Mouse (Mus musculus) cerebellum, adult 2 months (tissue): ENCODE data around the gene Kif5c. TPM values are rescaled to one million over a fixed set of nuclear protein-coding genes. Genes with fewer than 3 reads are reported as not detected.

ENCODE experiments used
- DNase-seq, 2 experiments: peaks; one replicate each; pipeline ENCODE4 v3.0.0; 2021
- H3K27ac ChIP-seq: fragments of 200-500 bp; 2 replicates; pipeline ENCODE4 v1.5.1; 2012; ENCODE audit warnings: low read length, control low read depth, inconsistent platforms; ENCODE audit not compliant: insufficient read depth
- H3K27me3 ChIP-seq: fragments of 200-500 bp; 2 replicates; pipeline ENCODE4 v1.6.1; 2012; ENCODE audit warnings: inconsistent platforms, mild to moderate bottlenecking, low read length, moderate library complexity; ENCODE audit not compliant: control insufficient read depth, insufficient read depth
- H3K4me1 ChIP-seq: fragments of 200-500 bp; 2 replicates; pipeline ENCODE4 v1.6.1; 2011; ENCODE audit warnings: low read length; ENCODE audit not compliant: control insufficient read depth, insufficient read depth
- H3K4me3 ChIP-seq: fragments of 200-500 bp; replicated peaks from 2 replicates; pipeline ENCODE3; 2011; ENCODE audit warnings: mild to moderate bottlenecking, low read depth, low read length, control low read depth; ENCODE audit not compliant: insufficient read depth
- CTCF ChIP-seq: fragments of 200-500 bp; IDR thresholded peaks from 2 replicates; pipeline ENCODE4 v1.5.1; 2011; ENCODE audit warnings: low read depth, mild to moderate bottlenecking, control low read depth, low read length, moderate library complexity, borderline replicate concordance; ENCODE audit not compliant: insufficient read depth
- POLR2A ChIP-seq: fragments of 200-500 bp; IDR thresholded peaks from 2 replicates; pipeline ENCODE4 v1.6.1; 2011; ENCODE audit warnings: low read length, control low read depth, borderline replicate concordance; ENCODE audit not compliant: insufficient read depth
- WGBS: fragments of 180-500 bp; shearing (Covaris S2); methylation state at CpG from one replicate; pipeline ENCODE4 v1.1.7; 2018; 5-methylcytosine and 5-hydroxymethylcytosine counted together
- polyA plus RNA-seq: library from polyadenylated mRNA; depleted of rRNA; stranded (reverse); fragments of >200 nt; gene quantifications from 2 replicates; pipeline ENCODE4 v1.2.3, GENCODE M21; 2012

Gene Kif5c
- polyA plus RNA-seq, 1 experiment: 257 TPM

DNA sequence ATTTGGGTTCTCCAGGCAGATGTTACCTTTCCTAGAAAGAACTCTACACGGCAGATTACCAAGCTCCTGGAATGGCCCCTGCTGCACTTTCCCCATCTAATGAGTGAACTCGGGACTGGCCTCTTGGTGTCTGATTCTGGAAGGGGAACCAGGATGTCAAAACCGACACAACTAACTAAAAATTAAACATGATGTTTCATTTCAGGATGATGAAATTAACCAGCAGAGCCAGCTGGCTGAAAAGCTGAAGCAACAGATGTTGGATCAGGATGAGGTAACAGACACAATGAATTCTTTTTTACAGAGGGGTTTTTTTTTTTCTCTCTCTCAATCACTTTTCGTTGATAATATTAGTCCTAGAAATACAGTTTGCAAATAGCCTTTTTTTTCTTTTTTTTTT is 108.6 kb downstream of the Kif5c start:
- 22% methylated on average over 4 of the region's 4 CpGs for whole genome bisulfite sequencing
- no peak for DNase-seq
- H3K4me1 ChIP-seq: peaks cover 11% of the 10 kb centered on the region
- no peak overlapping the region for H3K4me3 ChIP-seq
- no peak overlapping the region for H3K27ac ChIP-seq
- no peak for TF ChIP-seq POLR2A
- TF ChIP-seq CTCF: no peak
- no peaks in the 10 kb centered on the region for H3K27me3 ChIP-seq

DNA sequence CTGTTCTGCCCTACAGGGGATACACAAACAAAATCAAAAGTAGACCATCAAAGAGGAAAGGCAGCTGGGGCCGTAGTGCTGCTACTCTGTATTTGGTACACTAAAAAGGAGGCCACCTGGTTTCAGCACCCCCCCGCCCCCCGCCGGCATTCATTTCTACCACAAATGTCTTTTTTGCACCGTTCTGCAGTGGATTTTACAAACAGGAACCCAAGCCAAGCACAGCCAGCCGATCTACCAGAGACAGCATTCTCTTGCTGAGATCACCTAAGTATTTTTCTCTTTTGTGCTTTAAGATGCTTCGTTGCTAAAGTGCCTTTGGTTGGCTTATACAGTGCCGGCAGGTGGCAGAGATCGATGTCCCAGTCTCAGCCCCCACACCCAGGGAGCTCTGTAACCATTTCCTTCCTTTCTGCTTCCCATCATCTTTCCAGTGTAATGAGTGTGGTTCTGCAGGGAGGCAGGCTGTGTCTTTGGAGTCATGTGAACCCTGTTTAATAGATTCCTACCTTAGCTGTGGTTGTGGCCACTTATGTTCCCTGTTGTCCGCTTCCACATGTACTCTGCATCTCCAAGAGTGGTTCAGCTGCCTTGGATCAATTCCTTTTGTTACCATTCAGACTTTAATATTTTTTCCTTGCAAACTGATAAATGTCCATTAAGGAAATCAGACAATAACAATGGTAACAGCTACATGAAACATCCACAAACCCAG is 110.0 kb downstream of the Kif5c start:
- Histone ChIP-seq H3K27me3 (no peaks in the 10 kb centered on the region), H3K4me1 (peaks cover 8% of the 10 kb centered on the region), H3K27ac (no peak overlapping the region), H3K4me3 (no peak overlapping the region)
- no peak for DNase-seq
- TF ChIP-seq CTCF: no peak
- TF ChIP-seq POLR2A: no peak
- WGBS: 60% methylated on average over 10 of the region's 10 CpGs

DNA sequence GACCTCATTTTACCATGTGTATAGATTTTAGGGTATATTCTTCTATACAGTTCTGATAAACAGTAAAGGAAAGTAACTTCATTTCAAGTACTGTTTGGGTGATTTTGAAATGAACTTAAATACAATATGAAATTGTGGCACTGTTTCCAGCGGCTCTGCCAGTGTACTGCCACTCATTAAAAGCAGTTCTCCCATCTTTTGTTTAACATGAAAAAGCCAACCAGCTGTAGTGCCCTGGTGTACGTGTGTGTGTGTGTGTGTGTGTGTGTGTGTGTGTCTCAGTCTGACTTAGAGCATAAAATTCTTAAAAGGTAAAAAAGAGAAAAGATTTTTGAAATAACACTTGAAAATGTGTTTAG is 110.5 kb downstream of the Kif5c start:
- 80% methylated on average over 2 of the region's 2 CpGs for WGBS

DNA sequence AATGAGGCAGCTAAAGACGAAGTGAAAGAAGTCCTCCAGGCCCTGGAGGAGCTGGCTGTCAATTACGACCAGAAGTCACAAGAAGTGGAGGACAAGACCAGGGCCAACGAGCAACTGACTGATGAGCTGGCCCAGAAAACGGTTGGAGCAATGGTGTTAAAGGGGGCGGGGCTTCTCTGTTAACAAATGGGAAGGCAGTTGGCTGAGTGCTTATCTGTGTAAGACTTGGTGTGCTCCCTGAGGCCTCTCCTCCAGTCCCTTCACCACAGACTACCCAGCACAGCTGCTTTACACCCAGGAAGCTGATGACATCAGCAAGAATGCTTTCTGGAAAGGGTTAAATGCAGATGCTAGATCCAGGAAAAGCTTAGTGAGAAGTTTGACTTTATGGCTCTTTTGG is 111.1 kb downstream of the Kif5c start:
- 57% methylated on average over 5 of the region's 5 CpGs for WGBS
- no peak overlapping the region for H3K27ac ChIP-seq
- DNase-seq: no peak
- peaks cover 8% of the 10 kb centered on the region for H3K4me1 ChIP-seq
- no peak overlapping the region for H3K4me3 ChIP-seq
- no peaks in the 10 kb centered on the region for H3K27me3 ChIP-seq
- TF ChIP-seq POLR2A (no peak), CTCF (no peak)

More for the DNA sequence above, 110.5 kb downstream of the Kif5c start:
- DNase-seq: no peak
- no peak overlapping the region for H3K27ac ChIP-seq
- H3K4me1 ChIP-seq: peaks cover 8% of the 10 kb centered on the region
- H3K27me3 ChIP-seq: no peaks in the 10 kb centered on the region
- TF ChIP-seq CTCF: no peak
- no peak for TF ChIP-seq POLR2A
- no peak overlapping the region for H3K4me3 ChIP-seq

DNA sequence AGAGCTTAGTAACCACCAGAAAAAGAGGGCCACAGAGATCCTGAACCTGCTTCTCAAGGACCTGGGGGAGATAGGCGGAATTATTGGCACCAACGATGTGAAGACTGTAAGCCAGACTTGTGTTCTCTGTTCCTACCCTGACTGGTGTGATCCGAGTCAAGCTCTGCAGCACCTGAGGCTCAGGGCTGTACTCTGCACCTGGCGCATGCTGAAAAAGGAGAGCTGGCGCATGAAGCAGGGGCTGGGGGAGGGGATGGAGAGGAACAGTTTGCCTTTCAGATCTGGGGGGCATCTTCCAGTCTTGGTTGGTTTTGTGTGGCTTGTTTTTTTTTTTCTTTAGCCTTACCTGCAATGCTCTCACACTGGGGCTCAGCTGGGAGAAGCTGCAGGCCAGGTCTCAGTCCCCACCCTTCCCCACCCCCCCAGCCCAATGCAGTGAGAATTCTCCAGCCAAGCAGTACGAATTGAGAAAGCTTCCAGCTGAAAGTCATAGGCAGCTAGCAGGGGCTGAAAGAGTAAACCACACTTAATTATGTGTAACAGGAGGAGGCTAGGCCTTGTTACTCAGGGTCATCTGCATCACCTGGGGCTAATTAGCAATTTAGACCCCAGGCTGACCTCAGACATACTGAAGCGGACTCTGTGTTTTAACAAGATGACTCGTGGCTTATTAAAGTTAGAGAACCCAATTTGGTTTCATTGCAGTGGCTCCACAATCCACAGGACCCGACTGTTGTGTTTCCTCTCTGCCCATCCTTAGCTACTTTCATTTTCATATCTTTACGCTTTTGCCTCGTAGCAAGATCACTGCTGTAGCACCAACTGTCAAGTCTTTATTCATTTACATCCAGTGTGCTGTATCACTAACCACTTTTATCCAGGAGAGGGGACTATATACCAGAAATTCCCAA is 113.9 kb downstream of the Kif5c start:
- Histone ChIP-seq H3K27ac (no peak overlapping the region), H3K27me3 (no peaks in the 10 kb centered on the region), H3K4me1 (peaks cover 5% of the 10 kb centered on the region), H3K4me3 (no peak overlapping the region)
- WGBS: 76% methylated on average over 11 of the region's 11 CpGs
- TF ChIP-seq CTCF (no peak), POLR2A (no peak)
- DNase-seq: no peak

DNA sequence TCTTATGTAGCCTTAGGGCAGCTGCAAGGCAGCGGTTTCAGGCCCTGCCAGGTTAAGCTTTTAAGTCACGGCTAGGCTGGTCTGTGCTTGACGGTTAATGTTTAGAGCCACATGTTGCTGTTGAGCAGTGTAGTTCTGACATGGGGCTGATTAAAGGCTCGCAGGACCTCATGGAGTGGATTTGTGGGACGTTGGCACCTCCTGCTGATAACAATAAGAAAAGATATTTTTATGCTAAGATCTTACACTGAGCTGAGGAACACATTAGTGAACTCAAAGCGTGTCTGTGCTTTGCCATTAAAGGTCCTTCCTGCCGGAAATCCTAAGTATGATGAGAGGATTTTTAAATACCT is 114.5 kb downstream of the Kif5c start:
- no peak overlapping the region for H3K4me3 ChIP-seq
- no peak for DNase-seq
- no peaks in the 10 kb centered on the region for H3K27me3 ChIP-seq
- no peak for TF ChIP-seq CTCF
- no peak for TF ChIP-seq POLR2A
- H3K4me1 ChIP-seq: peaks cover 9% of the 10 kb centered on the region
- no peak overlapping the region for H3K27ac ChIP-seq
- 62% methylated on average over 7 of the region's 7 CpGs for WGBS

DNA sequence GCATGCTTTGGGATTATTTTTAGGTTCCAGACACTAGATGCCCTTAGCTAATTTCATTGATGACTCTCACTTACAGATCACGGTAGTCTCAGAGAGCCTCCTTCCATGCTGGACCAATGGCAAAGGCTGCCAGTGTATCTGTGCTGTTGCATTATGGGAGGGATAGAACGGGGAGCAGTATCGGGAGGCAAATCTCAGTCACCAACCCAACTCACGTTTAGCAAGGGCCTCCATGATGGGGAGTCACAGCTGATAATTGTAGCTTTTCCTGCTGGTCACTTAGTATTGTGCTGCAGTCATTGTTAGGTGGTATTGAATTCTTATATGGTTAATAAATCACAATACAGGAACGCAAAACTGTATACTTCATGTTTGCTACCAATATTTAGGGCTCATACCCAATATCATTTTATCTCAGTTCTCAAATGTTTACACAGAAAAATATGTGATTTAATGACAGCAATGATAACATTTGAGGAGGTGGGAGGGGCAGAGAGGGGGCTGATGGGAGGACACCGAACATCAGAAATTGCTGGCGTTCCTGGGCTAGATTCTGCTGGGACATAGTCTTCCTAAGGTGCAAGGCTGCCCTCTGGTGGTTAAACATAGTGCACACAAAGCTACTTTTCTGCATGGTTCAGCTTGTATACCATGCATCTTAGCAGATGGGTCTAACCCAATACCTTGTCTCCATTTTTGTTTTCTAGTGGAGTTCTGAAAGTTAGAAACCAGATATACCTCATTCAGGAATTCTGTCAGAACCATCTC is 115.1 kb downstream of the Kif5c start:
- peaks cover 15% of the 10 kb centered on the region for H3K4me1 ChIP-seq
- no peak overlapping the region for H3K4me3 ChIP-seq
- peak; percentile 73 to 75 for DNase-seq
- WGBS: 54% methylated on average over 7 of the region's 7 CpGs
- peak; percentile 81 for TF ChIP-seq CTCF
- TF ChIP-seq POLR2A: no peak
- H3K27ac ChIP-seq: no peak overlapping the region
- no peaks in the 10 kb centered on the region for H3K27me3 ChIP-seq

DNA sequence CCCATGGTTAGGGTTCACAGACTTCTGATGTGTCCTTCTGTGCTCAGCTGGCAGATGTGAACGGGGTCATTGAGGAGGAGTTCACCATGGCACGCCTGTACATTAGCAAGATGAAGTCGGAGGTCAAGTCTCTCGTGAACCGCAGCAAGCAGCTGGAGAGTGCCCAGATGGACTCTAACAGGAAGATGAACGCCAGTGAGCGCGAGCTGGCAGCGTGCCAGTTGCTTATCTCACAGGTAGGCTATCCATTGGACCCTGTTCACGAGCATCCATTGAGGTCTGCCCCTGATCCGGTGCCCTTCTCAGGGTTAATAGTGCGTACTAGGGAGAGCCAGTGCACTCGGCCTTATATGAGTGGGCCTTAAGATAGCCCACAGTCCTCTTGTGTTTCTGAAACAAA is 116.3 kb downstream of the Kif5c start:
- Histone ChIP-seq H3K27ac (no peak overlapping the region), H3K4me1 (peaks cover 24% of the 10 kb centered on the region), H3K27me3 (no peaks in the 10 kb centered on the region), H3K4me3 (no peak overlapping the region)
- DNase-seq: no peak
- TF ChIP-seq CTCF: no peak
- 53% methylated on average over 13 of the region's 13 CpGs for WGBS
